Mouse (Mus musculus) bone marrow macrophage, adult 2 months (primary cell): Measurements from ENCODE around the gene Fyco1.

Experiments used
- CTCF ChIP-seq: IDR thresholded peaks from 2 replicates; pipeline ENCODE4 v1.5.1; 2012; ENCODE audit warnings: low read depth, mild to moderate bottlenecking, low read length, moderate library complexity
- POLR2A ChIP-seq: IDR thresholded peaks from 2 replicates; pipeline ENCODE4 v1.6.1; 2012; ENCODE audit warnings: mild to moderate bottlenecking, low read depth, low read length, borderline replicate concordance

DNA sequence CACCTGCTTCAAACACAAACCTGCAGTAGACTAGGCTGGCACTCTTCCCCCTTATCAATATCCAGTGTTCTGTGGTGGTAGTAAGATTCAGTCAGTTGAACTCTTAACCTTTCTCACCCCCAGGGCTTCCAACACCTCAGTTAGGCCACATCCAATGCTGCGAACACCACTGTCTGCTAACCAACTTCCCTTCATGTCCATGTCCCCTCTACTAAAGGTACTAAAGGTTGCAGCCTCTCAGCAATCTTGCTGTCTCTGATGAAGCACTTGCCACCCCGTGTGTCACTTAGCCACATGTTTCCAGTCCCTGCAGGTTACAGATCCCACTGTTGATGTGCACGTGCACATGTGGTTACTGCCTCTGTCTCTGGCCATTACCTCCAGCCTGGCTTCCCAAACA is 87.9 kb downstream of the Fyco1 start:
- TF ChIP-seq CTCF, result no peak
- no peak for TF ChIP-seq POLR2A
